Mouse (Mus musculus) CD4-positive, CD25-positive, alpha-beta regulatory T cell (primary cell): Measurements from ENCODE around the gene Casp3. TPM values are rescaled to one million over a fixed set of nuclear protein-coding genes. Genes with fewer than 3 reads are reported as not detected.

ENCODE experiments used
- polyA plus RNA-seq: library from polyadenylated mRNA; unstranded; fragments of 100-300 nt; shearing (Covaris generic); gene quantifications from one replicate; pipeline ENCODE4 v1.2.1, GENCODE M21; 2017

Gene Casp3
- 44.2 TPM for polyA plus RNA-seq

GRCm38 (mm10) chr8:46616879-46617689 lies at the start of gene Casp3, which contains the start of gene Primpol:
Casp3 (plus strand) TSS chr8:46617291.
Primpol (minus strand) TSS chr8:46617212.

Other genes starting within 250 kb of the Casp3 start
- gene Acsl1, start 146.3 kb upstream of the Casp3 start, polyA plus RNA-seq: 18.0 TPM
- gene Cenpu, start 65.3 kb upstream of the Casp3 start, polyA plus RNA-seq: 5.0 TPM
- gene Primpol, start 79 bp upstream of the Casp3 start, polyA plus RNA-seq: 30.6 TPM
- gene Irf2, start 122.4 kb downstream of the Casp3 start, polyA plus RNA-seq: 202 TPM